In genomic region chr14:53121704-53122103, GRCm38 (mm10) we compare ENCODE assay signal across 8 mouse cellular contexts.
DNase-seq lines count a peak whose midpoint lies in the region; ATAC-seq and TF ChIP-seq lines count a peak whose summit lies in the region.
"Not testable (repeated sequence)": the region's sequence is repeated elsewhere in the genome, so short reads cannot be mapped to it uniquely, and the experiment has no call there.

No protein-coding gene starts in this region.

- not testable (repeated sequence) for TF ChIP-seq POLR2A in kidney, adult 2 months (IDR thresholded peaks at IDR 0.05; ENCODE audit: low read depth, low read length)

- not testable (repeated sequence) for H3K27ac ChIP-seq in heart, postnatal 0 days (ENCODE audit: low read depth); kidney, adult 2 months (ENCODE audit: insufficient read depth, low read depth, low read length)

- not testable (repeated sequence) for H3K9ac ChIP-seq in heart, postnatal 0 days (replicated peaks; ENCODE audit: low read depth, low read length)

- H3K9me3 ChIP-seq in heart, postnatal 0 days (replicated peaks; ENCODE audit: control insufficient read depth, low read length): not testable (repeated sequence)

- not testable (repeated sequence) for H3K36me3 ChIP-seq in heart, postnatal 0 days (replicated peaks; ENCODE audit: control insufficient read depth, insufficient read depth, low read length); kidney, adult 2 months (ENCODE audit: control insufficient read depth, insufficient read depth, low read length)

- 3% methylated on average over 2 of the region's 3 CpGs for WGBS in heart, postnatal 0 days
- WGBS in kidney, adult 2 months: no CpG with 5 or more reads among the region's 3 CpGs

- not testable (repeated sequence) for H3K27me3 ChIP-seq in heart, postnatal 0 days (ENCODE audit: control insufficient read depth, insufficient read depth, low read length); kidney, adult 2 months (replicated peaks; ENCODE audit: control insufficient read depth, insufficient read depth, low read length)

- TF ChIP-seq EP300 in heart, postnatal 0 days (IDR thresholded peaks at IDR 0.05; ENCODE audit: low read depth): not testable (repeated sequence)

- TF ChIP-seq CTCF in heart, postnatal 0 days (IDR thresholded peaks at IDR 0.05; ENCODE audit: low read depth): peak; percentile 33; the same call in 1 of the 2 replicates
- not testable (repeated sequence) for TF ChIP-seq CTCF in kidney, adult 2 months (conservative IDR thresholded peaks at IDR 0.05; ENCODE audit: insufficient read depth, insufficient read length, low read depth, low read length)

- peak; percentile 5 to 42 for DNase-seq in adrenal gland, adult (ENCODE audit: inconsistent age in 2 of 2, low spot score in 1 of 2)
- DNase-seq in heart, postnatal 0 days (ENCODE audit: low spot score): not testable (repeated sequence)
- DNase-seq in kidney, adult 2 months: peak; percentile 7
- DNase-seq in left cerebral cortex, adult 18-20 months (ENCODE audit: low spot score in 2 of 2): peak; percentile 15 to 36
- DNase-seq in right cerebral cortex, postnatal 10 days (ENCODE audit: low spot score in 2 of 2): peak; percentile 39 to 58
- peak; percentile 3 for DNase-seq in urinary bladder, postnatal 25 days (ENCODE audit: low spot score)

- ATAC-seq in common myeloid progenitor, adult 5-6 weeks (replicated peaks; ENCODE audit: low read depth, poor library complexity, severe bottlenecking): peak; percentile 97
- not testable (repeated sequence) for ATAC-seq in heart, postnatal 0 days (ENCODE audit: insufficient read depth, low read depth)
- ATAC-seq in megakaryocyte progenitor cell, adult 5-6 weeks (replicated peaks; ENCODE audit: poor library complexity): peak; percentile 97

- not testable (repeated sequence) for H3K4me2 ChIP-seq in heart, postnatal 0 days (ENCODE audit: low read depth, low read length)

- H3K4me3 ChIP-seq in heart, postnatal 0 days (ENCODE audit: low read depth, low read length); kidney, adult 2 months (ENCODE audit: insufficient read depth, low read depth, low read length): not testable (repeated sequence)

- not testable (repeated sequence) for H3K4me1 ChIP-seq in heart, postnatal 0 days (ENCODE audit: control insufficient read depth, insufficient read depth); kidney, adult 2 months (ENCODE audit: control insufficient read depth, insufficient read depth, low read length)
